Mouse (Mus musculus): Measurements from ENCODE around the gene Apoa5.

- TF ChIP-seq CTCF (IDR thresholded peaks at IDR 0.05; ENCODE audit: control insufficient read depth, insufficient read depth, insufficient read length) (no peak), CEBPB (IDR thresholded peaks at IDR 0.05; ENCODE audit: low read depth) (no peak), MAX (IDR thresholded peaks at IDR 0.05) (peak; percentile 58), USF1 (IDR thresholded peaks at IDR 0.05; ENCODE audit: low read depth) (no peak), FOSL1 (IDR thresholded peaks at IDR 0.05; ENCODE audit: insufficient read depth, low read length, poor library complexity, severe bottlenecking) (no peak), MYOD1 (IDR thresholded peaks at IDR 0.05; ENCODE audit: control insufficient read depth, insufficient read length, low read depth) (no peak), MYOG (IDR thresholded peaks at IDR 0.05; ENCODE audit: control insufficient read depth, extremely low read depth, insufficient read length) (no peak)
Measured at GRCm38 (mm10) chr9:46274494-46274893, 6.1 kb downstream of the Apoa5 start.
